Mouse (Mus musculus) adrenal gland, postnatal 25 days (tissue): ENCODE results near the gene Cldn4. TPM values are rescaled to one million over a fixed set of nuclear protein-coding genes. Genes with fewer than 3 reads are reported as not detected.

ENCODE experiments used
- DNase-seq: peaks from one replicate; pipeline ENCODE4 v3.0.0; 2021; ENCODE audit warnings: mixed read lengths
- total RNA-seq: library from RNA; stranded (reverse); gene quantifications from 2 replicates; pipeline ENCODE4 v1.2.3, GENCODE M21; 2021

Cldn4 gene
- total RNA-seq, 1 experiment from 2014 or later = not detected

DNA sequence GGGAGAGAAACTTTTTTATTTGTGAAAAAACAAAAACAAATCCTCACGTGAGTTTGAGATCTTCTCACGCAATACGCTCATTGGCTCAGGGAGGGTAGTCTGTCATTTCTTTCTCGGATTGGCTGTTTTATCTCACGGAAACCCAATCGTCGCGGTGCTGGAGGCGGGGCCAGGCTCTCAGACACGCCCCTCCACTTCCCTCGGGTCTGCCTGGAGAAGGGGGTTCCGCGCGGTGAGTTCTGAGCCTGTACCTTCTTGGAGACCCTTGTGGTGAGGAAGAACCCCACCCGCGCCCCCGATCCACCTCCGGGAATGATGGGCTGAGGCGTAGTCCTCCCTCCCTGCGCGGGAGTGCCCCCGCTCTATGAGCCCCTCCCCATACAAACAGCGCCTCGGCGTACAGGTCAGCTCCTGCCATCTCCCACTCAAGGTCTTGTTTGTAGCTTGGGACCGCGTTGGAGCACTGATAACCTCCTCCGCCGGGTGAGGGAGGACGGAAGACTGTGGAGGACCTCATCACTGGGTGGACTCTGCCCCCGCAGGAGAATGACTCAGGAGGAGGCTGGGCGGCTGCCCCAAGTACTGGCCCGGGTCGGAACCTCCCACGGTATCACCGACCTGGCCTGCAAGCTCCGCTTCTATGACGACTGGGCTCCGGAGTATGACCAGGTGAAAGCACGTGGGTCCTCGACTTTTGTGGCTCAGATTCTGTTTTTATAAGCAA lies 14.4 kb downstream of the Cldn4 start, which contains the start of gene Mettl27:
TSS of gene Mettl27 (plus strand) at position 190 of the 724 bp plus-strand sequence.
- peak; percentile 83 for DNase-seq

DNA sequence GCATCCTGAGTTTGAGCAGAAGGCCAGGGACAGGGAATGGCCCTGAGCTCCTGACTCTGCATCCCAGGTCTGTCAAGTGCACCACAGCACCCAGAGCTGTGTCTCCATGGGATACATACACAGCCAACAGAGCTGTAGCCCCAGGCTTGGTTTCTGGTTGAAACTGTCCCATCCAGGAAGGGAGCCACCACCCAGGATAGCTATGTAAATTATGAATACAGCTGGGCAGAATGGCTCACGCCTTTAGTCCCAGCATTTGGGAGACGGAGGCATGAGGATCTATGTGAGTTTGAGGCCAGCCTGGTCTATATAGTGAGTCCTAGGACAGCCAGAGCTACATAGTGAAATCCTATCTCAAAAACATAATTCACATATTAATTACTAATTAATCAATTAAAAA lies 16.7 kb downstream of the Cldn4 start:
- no peak for DNase-seq

DNA sequence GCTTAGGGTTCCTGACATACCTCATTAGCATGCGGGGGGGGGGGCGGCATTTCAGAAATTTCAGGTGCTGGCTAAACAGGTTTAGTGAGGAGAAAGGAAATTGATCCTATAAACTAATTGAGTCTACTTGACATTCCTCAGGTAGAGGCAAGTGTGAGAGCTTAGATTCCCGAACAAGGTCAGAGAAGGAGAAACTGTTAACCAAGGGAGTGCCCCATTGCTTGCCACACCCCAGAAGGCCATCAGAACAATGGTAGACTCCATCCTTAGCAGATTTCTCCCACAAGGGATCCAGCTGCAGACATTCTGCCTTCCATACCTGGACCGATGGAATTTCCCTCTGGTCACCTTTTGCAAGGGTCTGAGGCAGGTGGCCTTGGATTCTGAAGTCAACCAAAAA lies 20.0 kb downstream of the Cldn4 start:
- no peak for DNase-seq

DNA sequence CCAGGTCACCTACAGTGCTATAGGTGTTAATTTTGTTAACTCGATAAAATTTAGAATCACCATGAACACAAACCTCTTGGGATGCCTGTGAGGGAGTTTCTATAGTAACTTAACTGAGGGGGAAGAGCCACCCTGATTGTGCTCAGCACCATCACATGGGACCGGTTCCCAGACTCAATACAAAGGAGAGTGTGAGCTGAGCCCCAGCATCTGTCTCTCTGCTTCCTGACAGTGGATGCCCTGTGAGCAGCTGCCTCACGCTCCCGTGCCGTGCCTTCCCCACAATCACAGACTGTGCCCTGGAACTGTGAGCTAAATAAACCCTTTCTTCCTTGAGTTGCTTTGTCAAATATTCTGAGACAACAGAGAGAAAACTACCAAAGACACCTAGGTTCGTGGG lies 23.6 kb downstream of the Cldn4 start:
- no peak for DNase-seq

DNA sequence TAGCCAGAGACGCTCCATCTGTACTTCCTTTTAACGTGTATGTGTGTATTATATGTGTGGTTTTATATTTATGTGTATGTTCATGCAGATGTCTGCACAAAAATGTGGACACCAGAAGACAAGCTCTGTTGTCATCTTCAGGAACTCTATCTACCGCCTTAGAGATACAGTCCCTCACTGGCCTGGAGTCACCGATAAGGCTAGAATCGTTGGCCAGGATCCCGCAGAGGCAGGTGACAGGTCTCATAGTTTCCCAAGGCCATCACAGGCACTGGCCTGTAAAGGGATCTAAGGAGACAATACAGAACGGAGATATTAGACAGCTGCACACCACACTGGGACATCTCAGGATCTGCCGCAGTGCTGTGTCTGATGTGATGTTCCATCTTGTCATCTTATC lies 25.6 kb downstream of the Cldn4 start:
- DNase-seq = no peak

DNA sequence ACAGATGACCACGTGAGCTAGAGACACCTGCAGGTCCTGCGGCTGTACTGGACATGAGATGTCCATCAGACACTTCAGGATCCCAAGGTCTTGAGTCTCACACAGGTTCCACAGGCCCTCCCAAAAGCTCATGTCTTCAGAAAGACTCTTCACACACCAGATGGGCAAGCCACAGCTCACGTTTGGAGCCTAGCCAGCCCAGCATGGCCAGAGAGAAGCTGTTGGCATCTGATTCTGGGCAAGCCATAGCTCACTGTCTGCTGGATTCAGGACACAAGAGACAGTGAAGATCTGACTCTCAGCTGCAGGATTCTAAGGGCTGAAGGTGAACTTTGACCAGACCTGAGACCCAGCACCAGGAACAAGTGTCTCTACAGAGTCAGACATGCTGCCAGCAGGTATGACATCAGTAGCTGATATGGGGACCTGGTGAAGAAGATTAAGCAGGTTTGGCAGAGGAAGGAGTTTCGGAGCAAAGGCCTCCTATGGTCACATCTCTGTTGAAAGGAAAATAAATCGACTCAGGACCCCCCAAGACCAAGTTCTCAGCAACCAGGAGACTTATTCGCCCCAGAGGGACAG lies 26.5 kb downstream of the Cldn4 start:
- no peak for DNase-seq

DNA sequence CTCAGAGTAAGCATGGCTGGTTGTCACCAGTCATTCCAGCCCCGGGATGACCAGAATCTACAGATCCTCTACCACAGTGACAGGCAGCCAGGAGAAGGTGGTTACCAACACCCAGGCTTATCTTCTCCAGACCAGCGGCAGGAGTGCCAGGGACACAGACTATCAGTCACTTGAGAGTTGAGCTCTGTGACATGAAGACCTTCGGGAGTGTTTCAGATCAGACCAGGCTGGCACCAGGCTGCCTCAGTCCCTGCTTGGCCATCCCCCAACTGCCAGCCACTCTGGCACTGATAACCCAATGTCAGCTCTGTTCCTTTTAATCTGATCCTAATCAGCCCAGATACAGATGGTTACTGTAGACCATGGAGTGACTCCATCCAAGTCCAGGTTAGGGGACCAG lies 27.6 kb downstream of the Cldn4 start:
- no peak for DNase-seq

DNA sequence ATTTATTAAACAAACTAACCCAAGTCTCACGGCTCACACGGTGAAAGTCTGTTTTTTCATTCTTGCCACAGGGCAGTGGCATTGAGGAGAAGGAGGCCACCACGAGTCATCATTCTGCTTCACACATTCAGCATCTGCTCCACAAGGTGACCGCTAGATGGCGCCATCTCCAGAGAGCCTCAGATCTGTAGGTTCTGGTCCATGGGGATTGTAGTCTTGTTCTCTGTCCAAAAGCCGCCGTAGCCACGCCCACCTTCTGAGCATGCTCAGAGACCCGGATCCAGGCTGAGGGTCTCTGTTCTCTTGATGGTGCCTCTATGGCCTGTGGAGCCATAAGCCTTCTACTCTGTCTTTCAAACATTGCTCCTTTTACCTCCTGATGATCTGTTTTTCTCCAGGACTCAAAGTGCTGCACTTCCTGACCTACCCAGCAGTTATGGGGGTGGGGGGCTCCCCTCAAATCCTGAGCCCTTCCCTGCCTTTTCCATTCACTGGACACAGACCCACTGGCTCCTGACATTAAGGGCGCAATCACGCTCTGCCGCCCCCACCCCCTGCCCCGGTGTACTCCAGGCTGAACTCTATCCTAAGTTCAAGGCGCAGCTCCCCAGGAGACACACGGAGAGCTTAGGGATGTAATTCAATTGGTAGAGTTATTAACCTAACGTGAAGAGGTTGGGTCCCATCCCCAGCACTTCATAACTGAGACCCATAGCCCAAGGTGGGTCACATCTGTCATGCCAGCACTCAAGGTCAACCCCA lies 28.5 kb downstream of the Cldn4 start:
- DNase-seq = peak; percentile 64

DNA sequence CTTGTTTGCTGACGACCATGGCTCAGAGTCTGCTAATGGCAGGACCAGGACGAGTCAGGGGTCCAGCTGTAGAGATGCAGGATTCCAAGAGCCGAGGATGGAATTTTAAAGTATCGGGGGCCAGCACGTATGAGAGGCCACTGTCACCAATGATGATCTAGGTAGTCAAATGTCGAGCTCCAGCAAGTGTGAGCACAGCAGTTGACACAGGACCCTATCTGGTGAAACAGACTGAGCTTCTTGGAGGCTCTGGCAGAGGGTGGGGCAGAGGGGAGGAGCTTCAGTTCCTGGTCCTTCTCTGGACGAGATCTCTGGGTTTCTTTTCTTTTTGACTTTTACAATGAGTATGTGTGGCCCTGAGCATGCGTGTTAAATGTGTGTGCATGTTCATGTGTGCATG lies 31.4 kb downstream of the Cldn4 start, which contains the start of gene Cldn13:
TSS of gene Cldn13 (minus strand) at position 216 of the 400 bp plus-strand sequence.
- no peak for DNase-seq

DNA sequence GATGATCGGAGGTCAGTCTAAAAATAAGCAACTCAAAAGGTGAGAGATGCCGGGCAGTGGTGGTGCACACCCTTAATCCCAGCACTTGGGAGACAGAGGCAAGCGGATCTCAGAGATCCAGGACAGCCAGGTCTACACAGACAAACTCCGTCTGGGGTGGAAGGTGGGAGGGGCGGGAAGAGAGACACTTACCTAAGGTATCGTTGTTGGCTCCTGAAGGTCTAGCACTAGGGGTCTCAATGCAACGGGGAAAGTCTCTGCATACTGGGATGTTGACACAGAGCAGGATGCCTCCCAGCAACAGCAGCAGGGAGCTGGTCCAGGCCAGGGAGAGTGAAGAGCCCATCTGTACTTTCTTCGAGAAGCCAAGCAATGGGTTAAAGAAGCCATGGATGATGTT lies 32.2 kb downstream of the Cldn4 start:
- no peak for DNase-seq

DNA sequence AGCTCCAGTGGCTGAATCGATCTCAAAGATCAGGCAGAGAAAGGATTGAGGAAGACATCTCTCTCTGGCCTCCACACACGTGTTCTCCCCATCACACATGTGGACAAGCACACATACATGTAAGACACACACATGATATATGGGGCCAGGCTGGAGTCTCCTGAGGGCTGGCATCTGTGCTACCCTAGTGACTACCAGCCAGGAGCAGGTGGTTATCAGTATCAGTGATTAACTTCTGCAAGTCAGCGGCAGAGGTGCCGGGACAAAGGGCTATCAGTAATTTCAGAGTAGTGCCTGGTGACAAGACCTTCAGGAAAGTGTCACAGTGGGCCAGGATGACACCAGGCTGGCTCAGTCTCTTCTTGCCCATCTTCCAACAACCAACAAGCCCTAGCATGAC lies 33.0 kb downstream of the Cldn4 start:
- no peak for DNase-seq

DNA sequence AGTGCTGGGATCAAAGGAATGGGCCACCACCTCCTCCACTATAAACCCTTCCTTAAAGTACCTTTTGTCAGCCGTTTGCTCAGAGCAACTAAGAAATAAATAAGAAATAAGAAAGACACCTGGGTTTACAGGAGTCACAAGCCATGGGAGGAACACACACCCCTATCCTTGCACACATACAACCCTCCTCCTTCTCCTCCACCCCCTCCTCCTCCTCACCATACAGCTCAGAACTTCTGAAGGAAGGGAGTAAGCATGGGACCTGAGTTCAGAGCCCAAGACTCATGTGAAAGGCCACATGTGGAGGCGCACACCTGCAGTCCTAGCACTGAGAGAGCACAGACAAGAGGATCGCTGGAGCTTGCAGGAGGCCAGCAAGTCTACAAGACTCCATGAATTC lies 33.4 kb downstream of the Cldn4 start:
- no peak for DNase-seq

DNA sequence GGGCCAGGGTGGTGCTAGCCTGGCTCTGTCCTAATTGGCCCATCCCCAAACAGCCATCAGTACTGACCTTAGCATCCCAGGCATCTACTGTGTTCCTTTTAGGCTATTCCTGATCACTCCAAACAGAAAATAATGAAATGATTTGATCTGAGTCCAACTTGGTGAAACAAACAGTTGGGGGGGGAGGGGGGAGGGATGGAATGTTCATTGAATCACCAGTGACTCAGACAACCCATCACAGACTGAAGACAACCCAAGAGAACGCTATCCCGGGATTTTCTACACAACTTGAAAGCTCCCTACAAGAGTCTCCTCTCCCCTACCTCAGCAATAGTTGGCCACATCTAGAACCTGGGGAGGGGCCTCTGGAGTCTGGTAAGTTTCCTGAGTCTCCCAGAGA lies 34.8 kb downstream of the Cldn4 start:
- DNase-seq = no peak

DNA sequence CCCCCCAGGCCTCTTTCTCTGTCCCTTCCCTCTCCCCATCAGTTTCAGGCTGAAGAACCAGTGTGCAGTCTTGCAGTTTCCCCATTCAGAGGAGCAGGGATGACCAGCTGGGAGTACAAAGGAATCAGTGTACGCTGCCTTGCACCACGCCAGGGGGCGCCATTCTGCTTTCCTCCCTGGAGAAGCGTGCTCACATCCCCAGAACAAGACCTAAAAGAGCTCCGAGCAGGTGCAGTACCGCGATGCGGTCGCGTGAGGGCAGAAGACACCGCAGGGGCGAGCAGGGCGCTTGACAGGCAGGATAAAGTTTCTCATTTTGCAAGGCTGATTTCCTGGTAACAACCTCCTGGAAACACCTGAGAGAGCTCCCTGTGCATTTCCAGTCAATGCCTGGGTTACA lies 39.6 kb downstream of the Cldn4 start:
- peak; percentile 96 for DNase-seq

DNA sequence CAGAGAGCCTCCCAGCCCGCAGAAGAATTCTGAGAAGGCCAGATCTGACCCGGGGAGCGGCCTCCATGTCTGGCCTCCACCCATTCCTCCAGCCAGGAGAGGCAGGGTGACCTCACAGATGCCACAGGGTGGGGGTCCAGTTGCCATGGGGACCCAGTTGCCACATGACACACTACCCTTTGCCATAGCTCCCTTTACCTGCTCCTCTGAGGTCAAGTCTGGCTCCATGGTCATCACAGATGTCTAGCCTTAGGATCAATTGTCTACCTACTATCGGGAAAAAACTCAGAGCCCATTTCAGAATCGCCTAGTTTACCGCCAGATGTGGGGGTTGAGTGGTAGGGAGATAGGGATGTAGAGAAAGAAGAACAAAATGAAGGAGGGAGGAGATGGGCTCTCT lies 40.1 kb downstream of the Cldn4 start, which contains the start of gene Tmem270:
TSS of gene Tmem270 (minus strand) at position 101 of the 400 bp plus-strand sequence.
- DNase-seq = no peak

DNA sequence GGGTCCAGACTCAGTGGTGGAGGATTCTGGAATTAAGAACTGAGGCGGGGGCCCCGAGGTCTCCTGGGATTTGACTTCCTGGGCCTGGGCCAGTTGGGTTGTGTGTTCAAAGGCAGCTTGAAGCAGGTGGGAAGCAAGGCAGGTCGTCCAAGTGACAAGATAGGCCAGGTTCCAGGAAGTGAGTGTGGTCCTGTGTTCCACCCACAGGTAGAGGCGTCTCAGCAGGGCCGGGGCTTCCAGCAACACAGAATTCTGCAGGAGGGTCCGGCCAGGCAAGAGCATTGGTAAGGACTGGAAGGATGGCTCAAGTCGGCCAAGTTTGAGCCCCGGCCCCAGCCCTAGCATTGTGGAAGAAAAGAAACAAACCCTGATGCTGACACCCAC lies 45.1 kb downstream of the Cldn4 start:
- no peak for DNase-seq

DNA sequence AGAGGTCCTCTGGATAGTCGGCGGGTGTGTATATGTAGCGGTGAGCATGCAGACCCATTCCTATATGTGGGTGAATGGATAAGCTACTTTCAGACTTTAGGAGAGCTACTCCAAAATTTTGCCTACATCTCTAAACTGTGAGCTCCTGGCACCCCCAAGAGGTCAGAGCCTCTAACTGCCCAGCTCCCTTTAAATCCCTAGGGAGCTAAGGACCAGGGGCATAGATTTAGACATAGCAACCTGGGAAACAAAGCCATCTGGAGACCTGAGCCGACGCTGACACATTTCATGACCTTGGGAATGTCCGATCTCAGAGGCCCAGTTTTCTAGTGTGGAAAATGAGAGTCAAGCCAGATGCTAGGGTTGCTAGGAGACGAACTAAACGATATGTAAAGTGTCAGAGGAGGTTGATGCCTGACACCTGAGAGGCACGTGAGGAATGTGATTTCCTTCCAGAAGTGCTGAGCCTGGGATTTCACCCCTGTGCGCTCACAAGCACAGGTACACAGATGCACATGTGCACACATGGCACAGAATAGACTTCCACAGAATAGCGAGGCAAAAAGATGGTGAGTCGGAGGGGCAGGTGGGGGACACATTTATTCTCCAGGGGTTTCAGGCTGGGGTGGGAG lies 45.6 kb downstream of the Cldn4 start:
- peak; percentile 35 for DNase-seq

DNA sequence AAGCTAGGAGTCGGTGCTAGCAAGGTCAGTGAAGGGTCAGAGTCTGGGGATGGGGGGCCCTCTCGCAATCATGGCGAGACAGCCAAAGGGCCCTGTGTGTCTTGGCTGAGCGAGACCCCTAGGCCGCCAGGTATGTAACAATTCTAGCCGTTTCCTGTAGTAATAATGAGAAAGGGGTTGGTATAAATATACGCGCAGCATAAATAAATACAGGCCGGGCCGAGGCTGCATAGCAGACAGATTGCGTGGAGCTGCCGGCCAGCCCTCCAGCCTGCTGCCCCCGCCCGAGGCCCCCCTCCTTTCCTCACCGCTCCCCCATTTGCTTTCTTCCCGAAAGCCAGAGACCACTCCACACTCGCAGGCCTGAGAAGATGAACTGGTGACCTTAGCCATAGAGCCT lies 49.1 kb downstream of the Cldn4 start:
- DNase-seq = no peak

DNA sequence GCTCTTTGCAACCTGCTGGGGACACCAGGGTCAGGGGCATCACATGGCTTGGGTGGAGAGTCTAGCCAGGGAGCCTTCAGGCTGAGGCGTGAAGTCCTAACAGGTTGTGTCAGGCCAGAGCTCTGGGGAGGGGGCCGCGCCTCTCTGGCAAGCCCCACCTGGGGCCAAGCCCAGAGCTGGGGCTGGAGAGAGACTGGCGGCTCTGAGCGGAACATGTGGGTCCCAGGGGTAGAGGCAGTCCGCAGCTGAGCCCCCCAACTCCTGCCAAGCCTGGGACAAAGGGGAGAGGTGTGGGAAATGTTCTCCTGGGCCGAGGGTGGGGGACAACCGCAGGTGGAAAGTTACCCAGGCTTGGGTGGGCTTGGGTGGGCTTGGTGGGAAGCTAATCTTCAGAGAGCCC lies 49.8 kb downstream of the Cldn4 start:
- DNase-seq = no peak

DNA sequence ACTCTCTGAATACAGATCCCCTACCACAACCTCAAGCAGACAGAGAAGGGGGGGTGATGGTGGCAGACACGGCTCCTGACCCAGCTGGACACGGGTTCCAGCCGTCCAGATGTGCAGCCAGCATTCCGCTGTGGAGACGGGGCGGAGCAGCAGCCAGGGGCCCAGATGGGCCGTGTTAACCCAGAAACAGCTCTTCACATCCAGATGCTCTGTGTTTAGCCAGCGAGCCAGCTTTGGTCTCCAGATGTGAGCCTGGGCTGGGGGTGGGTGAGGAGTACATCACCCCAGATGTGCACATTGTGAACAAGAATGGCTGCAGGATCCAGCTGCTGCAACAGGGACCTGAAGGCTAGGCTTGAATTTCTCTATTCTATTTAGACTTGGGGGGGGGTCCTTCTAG lies 51.4 kb downstream of the Cldn4 start:
- no peak for DNase-seq
